Mouse (Mus musculus) layer of hippocampus, postnatal 14 days (tissue): ENCODE results near the gene Snx14. TPM values are rescaled to one million over a fixed set of nuclear protein-coding genes. Genes with fewer than 3 reads are reported as not detected.

Source experiments
- DNase-seq, 2 experiments: peaks; one replicate each; pipeline ENCODE4 v3.0.0; 2021 to 2022; ENCODE audit warnings: low spot score in 2 of 2, mixed read lengths in 1 of 2
- total RNA-seq, 2 experiments: library from RNA; stranded (reverse); gene quantifications; 2 replicates each; pipeline ENCODE4 v1.2.3; 2021

Gene Snx14
- total RNA-seq, 2 experiments from 2014 or later = 50.1 to 50.2 TPM

DNA sequence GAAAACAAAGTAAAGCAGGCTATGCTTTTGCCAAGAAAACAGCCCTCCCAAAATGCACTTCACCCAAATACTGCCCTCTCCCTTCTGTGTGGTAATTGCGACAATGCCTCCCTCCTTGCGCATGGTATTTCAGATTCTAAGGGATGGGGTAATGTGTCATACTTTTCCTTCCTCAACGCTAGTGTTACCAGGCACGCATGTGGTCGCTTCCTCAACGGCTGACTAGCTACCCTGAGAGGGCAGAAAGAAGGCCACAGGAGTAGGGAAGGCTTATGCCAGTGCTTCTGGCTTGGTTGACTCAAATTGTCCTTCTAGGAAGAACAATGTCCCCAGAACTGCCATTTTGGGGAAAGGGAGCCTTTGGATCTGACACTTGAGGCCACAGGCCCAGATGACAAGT is 90.1 kb downstream of the Snx14 start:
- DNase-seq = no peak

DNA sequence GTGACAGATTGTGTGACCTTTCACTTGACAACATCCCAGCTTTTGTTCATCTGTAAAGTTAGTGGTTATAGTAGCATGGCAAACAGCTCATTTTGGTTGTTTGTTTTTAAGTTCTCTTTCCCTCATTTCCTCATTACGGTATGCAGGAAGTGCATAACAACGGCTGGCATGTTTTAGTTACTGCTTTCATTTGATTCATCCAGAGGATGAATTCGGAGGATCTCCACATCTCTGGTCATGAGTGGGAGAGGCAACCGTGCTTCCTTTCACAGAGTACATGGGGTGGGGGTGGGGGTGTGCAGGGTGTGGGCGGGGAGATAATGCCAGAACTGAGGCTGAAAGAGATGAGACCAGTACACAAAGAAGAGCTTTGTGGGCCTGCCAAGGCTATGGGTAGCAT is 91.9 kb downstream of the Snx14 start:
- no peak for DNase-seq

DNA sequence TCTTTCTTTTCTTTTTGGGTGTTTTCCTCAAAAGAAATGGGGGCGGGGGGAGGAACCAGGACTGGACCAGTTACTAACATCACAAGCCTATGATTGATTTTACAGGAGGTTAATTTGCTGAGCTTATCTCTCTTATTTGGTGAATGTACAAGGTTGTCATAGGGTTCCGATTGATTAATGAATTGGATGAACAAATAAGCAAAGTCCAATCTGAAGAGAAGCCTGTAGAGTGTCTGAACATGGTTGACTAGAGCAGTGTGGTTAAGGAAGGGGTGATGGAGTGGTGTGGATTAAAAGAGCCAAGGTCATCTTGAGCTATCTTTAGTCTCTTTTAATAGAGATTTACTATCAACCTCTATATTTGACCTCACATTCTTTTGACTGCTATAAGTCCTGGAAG is 94.3 kb downstream of the Snx14 start:
- no peak for DNase-seq

DNA sequence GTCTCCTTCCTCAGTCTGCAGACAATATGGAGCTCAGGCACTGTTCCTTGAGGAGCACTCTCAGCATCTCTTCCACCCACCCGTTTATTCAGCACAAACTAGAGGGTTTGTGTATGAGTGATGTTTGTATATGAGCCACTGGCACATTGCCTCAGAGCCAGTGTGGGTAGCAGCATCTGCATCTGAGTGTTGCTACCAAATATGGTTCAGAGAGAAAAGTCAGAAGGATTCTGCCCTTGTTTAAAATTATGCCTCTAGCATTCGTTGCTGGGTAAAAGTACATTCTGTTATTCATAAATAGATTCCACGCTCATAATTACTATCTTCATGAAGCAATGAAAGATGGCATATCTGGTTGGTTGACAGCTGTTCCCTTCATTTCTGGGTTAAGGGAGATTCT is 96.1 kb downstream of the Snx14 start:
- DNase-seq = peak in 1 of 2 experiments; percentile 31

DNA sequence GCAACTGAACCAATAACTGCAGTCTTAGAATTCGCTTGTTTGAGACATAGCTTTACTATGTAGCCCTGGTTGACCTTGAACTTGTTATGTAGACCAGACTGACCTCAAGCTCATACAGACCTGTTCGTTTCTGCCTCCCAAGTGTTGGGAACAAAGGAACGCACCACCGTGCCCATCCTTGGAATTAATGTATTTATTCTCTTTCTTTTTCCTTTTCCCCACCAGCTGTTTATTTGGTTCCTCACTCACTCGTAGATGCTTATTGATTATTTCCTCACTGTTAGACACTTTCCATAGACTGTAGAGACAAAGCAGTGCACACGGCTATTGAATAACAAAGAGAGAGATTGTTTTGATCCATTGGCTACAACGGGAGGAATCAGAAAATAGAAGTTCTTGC is 96.5 kb downstream of the Snx14 start:
- no peak for DNase-seq

DNA sequence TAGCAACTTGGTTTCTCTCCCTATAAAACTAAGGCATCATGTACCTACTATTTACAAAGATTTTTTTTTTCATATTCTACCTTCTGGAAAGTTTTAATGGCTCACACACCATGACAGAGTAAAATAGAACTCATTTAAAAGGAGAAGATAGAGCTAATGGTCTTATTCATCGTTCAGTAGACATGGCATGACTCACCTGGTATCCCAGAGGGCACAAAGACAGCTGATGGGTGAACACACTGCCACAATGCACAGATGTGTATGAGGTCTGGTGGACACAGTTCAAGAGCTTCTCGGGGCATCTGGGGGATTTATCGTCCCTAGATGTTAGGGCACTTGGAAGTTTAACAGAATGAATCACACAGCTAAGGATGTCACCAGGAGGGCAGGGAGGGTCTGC is 97.9 kb downstream of the Snx14 start:
- no peak for DNase-seq

DNA sequence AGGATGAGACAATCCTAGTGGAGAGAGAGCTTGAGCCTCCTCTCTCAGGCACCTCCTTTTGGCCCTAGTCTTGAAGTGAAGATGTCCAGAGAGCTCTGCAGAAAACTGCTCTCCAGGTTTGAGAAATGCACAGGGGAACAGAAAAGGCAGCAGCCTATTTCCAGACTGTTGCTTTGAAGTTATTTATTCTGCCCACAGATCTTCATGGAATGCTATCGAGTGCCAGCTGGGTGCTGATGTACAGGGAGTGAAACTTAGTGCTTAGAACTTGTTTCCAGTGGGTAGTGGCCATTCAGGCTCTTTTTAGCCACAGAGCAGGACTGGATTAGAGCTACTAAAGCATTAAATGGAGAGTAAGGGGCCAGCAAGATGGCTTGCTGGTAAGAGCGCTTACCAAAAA is 102.9 kb downstream of the Snx14 start:
- no peak for DNase-seq

DNA sequence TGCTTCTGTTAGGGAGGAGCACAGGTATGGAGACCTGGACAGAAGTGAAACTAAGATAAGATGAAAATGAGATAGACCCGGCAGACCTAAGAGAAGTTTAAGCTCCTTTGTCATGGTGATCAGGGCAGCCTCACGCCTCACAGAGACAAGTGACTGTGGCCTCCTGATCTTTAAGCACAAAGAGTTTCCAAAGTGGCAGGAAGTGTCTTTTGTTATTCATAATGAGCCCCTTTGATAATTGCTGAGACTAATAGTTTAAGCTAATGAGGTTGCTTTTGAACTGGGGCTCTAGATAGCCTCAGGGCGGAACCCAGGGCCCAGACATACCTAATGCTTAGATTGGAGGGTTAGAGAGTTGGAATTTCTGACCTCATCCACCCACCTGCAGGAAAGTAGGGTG is 106.3 kb downstream of the Snx14 start:
- no peak for DNase-seq

DNA sequence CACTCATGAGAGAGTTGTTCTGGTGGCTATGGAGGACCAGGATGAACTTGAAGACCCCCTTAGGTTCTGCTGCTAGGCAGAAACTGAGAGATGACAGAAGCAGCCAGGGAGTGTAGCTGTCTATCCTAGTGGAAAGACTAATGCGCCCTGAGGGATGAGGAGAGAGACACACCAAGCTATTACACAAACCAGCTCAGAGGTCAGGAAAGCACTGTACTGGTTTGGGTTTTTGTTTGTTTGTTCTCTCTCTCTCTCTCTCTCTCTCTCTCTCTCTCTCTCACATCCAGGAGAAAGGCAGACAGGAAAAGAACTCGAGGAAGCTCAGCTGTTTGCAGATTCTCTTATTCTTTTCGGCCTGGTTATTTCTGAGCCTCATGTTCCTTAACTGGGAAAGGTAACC is 108.4 kb downstream of the Snx14 start:
- DNase-seq = no peak

DNA sequence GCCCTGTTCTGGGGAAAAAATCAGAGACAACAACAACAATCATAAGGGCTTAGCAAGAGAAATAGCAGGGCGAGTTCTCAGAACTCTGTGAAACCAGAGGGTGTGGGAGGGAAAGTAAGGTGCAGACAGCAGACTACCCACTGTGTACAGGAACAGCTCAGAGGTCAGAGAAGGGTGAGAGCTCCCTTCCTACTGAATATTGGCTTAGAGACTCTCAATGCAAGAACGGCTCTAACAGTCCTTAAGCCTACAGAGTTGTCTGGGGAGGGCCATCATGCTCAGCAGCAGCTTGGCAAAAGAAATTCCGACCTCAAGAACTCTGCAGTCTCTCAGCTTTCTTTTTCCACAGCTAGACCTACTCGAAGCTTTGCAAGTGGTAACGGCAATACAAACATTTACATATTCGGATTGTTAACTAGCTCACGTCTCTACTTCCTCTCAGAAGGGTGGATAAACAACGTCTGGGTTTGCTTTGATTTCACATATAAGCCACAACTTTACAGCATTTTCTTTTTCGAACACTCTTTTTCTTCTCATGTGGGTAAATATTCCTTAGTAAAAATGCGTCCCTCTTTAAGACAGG is 109.5 kb downstream of the Snx14 start:
- DNase-seq = no peak

DNA sequence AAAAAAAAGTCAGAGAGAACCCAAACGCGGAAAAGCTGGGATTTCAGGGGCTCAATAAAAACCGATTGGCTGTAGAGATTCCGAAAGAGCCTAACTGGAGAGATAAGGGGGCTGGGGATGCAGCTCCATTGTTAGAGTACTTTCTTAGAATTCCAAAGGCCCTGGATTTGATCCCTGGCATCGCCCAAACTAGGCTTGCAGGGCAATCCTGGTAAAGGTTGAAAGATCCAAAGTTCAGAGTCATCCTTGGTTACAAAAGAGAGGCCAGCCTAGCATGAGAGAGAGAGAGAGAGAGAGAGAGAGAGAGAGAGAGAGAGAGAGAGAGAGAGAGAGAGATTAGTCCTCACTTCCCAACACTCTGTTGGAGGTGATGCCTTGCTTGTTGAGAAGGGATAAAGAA is 110.1 kb downstream of the Snx14 start:
- no peak for DNase-seq

DNA sequence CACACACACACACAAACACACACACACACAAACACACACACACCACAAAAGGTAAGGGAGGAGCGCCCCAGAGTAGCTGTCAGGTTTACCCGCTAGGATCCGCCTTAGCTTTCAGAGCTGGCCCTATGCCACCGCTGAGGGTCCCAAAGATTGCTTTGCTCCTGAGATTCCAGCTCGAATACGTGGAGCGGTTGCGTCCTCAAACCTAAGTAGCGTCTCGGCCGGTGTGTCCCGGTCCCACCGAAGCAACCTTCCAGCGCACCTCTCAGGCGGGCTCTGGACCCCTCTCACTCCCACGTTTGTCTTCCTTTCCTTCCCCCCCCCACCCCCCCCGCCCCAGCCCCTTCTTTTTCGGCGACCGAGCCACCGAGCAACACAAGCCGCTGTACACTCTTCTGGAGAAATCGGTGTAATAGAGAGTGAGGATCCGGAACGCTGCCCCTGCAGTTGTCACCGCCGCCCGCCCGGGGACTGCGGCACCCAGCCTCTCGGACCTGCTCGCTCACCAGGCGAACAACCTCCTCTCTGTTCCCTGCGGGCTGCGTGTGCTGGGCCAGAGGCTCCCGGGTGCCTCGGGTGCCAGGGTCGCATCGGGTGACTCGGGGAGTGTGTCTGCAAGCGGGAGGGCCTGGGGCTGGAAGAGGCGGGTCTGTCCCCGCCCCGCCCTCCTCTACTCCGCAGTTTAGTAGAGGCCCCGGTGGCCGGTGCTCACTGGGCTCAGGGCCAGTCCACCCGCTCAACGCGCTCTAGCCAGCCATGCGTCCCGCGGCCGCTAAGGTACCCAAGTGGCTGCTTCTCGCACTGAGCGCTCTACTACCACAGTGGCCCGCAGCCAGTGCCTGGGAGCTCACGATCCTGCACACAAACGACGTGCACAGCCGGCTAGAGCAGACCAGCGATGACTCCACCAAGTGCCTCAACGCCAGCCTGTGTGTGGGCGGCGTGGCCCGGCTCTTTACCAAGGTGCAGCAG is 111.5 kb downstream of the Snx14 start, which contains the start of gene Nt5e:
Gene Nt5e (plus strand): TSS at position 268 of the 972 bp plus-strand sequence.
- peak; percentile 61 to 62 for DNase-seq

Other genes starting within 250 kb of the Snx14 start
- 1 to 10 TPM; 3.8 to 4.6 TPM for gene Nt5e, start 111.8 kb downstream of the Snx14 start, total RNA-seq
- under 1 TPM in 1 of 2 experiments, not detected in 1; 0.88 TPM for gene Gm20537, start 17.7 kb upstream of the Snx14 start, total RNA-seq
- gene Syncrip, start 43.6 kb upstream of the Snx14 start, total RNA-seq = 10 to 100 TPM; 77.9 to 81.8 TPM
- gene Zfp949, start 109.1 kb upstream of the Snx14 start, total RNA-seq = 10 to 100 TPM; 17.8 to 21.1 TPM
- under 1 TPM in 1 of 2 experiments, not detected in 1; 0.69 TPM for gene Trim43a, start 141.9 kb upstream of the Snx14 start, total RNA-seq